Mouse (Mus musculus) 3T3-L1 (cell line): ENCODE data around the gene Olfr548-ps1.

Source experiments
- DNase-seq: peaks from one replicate; pipeline ENCODE4 v3.0.0-alpha.2; 2015; ENCODE audit warnings: low read depth, low spot score

Gene Olfr548-ps1

GRCm38 (mm10) chr7:102573174-102573830 lies 32.6 kb downstream of the Olfr548-ps1 start:
- no peak for DNase-seq

DNA sequence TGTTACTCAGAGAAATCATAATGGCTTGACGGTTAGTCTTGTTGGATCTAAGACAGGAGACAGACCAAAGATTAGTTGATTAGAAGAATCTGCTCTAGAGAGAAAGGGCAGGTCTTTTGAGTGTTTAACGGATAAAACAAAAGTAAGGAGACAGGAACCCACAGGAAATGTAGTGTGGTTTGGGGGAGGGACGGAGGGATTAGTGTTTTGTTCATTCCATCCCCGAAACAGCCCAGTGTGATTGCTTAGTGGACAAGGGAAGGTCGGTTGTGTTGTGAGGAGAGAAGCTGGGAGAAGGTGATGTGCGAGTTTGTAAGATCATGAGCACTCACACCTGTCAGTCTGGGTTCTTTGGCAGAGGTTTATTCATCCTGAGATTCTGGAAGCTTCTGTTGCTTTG lies 35.3 kb downstream of the Olfr548-ps1 start:
- no peak for DNase-seq

- no peak for DNase-seq
These were observed 51.1 kb downstream of the Olfr548-ps1 start, which contains the start of gene Olfr551 for GRCm38 (mm10) chr7:102591786-102592185. Gene Olfr551 (minus strand): TSS chr7:102591886.
